In the genomic region with DNA sequence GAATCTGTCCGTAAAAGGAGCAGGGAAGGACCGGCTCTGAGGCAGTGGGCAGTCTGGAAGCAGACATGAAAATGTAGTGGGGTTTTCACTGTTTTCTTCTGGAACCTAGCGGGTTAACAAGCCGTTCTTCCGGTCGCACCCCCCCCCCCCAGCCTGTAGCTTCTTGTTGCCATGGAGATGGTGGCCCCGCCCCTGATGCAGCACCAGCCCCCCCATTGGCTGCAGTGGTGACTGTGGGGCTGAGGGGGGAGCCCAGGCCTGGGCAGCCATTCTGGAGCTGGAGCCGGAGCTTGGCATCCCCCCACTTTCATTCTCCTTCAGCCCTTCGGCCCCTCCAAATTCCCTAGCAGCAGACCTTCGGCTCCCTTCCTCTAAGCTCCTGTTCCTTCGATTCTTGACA, we compare ENCODE assay signal across 8 mouse cellular contexts. TPM values are rescaled to one million over a fixed set of nuclear protein-coding genes. Genes with fewer than 3 reads are reported as not detected.
DNase-seq lines count a peak whose midpoint lies in the region; ATAC-seq and TF ChIP-seq lines count a peak whose summit lies in the region.

No protein-coding gene starts in this region.

- peaks cover 27% of the 10 kb centered on the region for H3K4me1 ChIP-seq in cerebellum, adult 2 months (ENCODE audit: control insufficient read depth, insufficient read depth, low read length)
- peaks cover 60% of the 10 kb centered on the region for H3K4me1 ChIP-seq in heart, embryonic 11.5 days (ENCODE audit: control insufficient read depth, insufficient read depth, low read length)
- peaks cover 65% of the 10 kb centered on the region for H3K4me1 ChIP-seq in kidney, embryonic 14.5 days (ENCODE audit: control insufficient read depth, insufficient read depth, low read length)
- peaks cover 96% of the 10 kb centered on the region for H3K4me1 ChIP-seq in liver, embryonic 13.5 days (replicated peaks)
- H3K4me1 ChIP-seq in stomach, embryonic 15.5 days: peaks cover 58% of the 10 kb centered on the region

- no peaks in the 10 kb centered on the region for H3K27me3 ChIP-seq in cerebellum, adult 2 months (ENCODE audit: control insufficient read depth, insufficient read depth, low read length)
- H3K27me3 ChIP-seq in heart, embryonic 11.5 days (ENCODE audit: control insufficient read depth, insufficient read depth, low read length): peaks cover 9% of the 10 kb centered on the region; the same call in 1 of the 2 replicates
- H3K27me3 ChIP-seq in kidney, embryonic 14.5 days (ENCODE audit: control insufficient read depth, insufficient read depth, low read length): no peaks in the 10 kb centered on the region
- peaks cover 39% of the 10 kb centered on the region for H3K27me3 ChIP-seq in liver, embryonic 13.5 days
- H3K27me3 ChIP-seq in stomach, embryonic 15.5 days (replicated peaks): no peaks in the 10 kb centered on the region

- DNase-seq in cerebellum, adult 8-10 months: peak; percentile 35
- DNase-seq in cerebellum, adult 2 months: no peak
- peak; percentile 91 for DNase-seq in embryo, embryonic 11 days
- peak; percentile 49 for DNase-seq in liver, embryonic 13.5 days
- DNase-seq in natural killer cell, adult 2 months (ENCODE audit: low spot score in 2 of 2): peak; percentile 87

- WGBS in cerebellum, adult 2 months: 20% methylated on average over 11 of the region's 11 CpGs
- 1% methylated on average over 9 of the region's 11 CpGs for WGBS in heart, embryonic 11.5 days (ENCODE audit: insufficient replicate concordance)
- 3% methylated on average over 10 of the region's 11 CpGs for WGBS in kidney, embryonic 14.5 days
- WGBS in liver, embryonic 13.5 days (ENCODE audit: insufficient replicate concordance): 3% methylated on average over 11 of the region's 11 CpGs
- 2% methylated on average over 9 of the region's 11 CpGs for WGBS in stomach, embryonic 15.5 days

- peaks cover 7% of the 10 kb centered on the region; the same call in 1 of the 2 replicates for H3K36me3 ChIP-seq in heart, embryonic 11.5 days (ENCODE audit: control insufficient read depth, insufficient read depth, low read length)
- peaks cover 16% of the 10 kb centered on the region for H3K36me3 ChIP-seq in kidney, embryonic 14.5 days (ENCODE audit: control insufficient read depth, insufficient read depth, low read length)
- 0 out of 2 replicates have a peak, but pooled peaks cover 4% of the 10 kb centered on the region for H3K36me3 ChIP-seq in liver, embryonic 13.5 days
- peaks cover 9% of the 10 kb centered on the region; the same call in 1 of the 2 replicates for H3K36me3 ChIP-seq in stomach, embryonic 15.5 days

- ATAC-seq in heart, embryonic 11.5 days (replicated peaks; ENCODE audit: insufficient number of reproducible peaks, low FRiP score, low TSS enrichment): no peak
- ATAC-seq in kidney, embryonic 14.5 days (ENCODE audit: low FRiP score, low TSS enrichment): peak; percentile 62
- ATAC-seq in liver, embryonic 13.5 days (ENCODE audit: low read depth): no peak
- no peak for ATAC-seq in stomach, embryonic 15.5 days (ENCODE audit: insufficient read depth, low FRiP score, low read depth)

- H3K9ac ChIP-seq in heart, embryonic 11.5 days (ENCODE audit: low read depth, low read length): peak overlapping the region; percentile 65
- peak overlapping the region; percentile 52; the same call in 1 of the 2 replicates for H3K9ac ChIP-seq in kidney, embryonic 14.5 days (ENCODE audit: low read depth, low read length)
- H3K9ac ChIP-seq in liver, embryonic 13.5 days: peak overlapping the region; percentile 66; the same call in 1 of the 2 replicates
- peak overlapping the region; percentile 16; the same call in 1 of the 2 replicates for H3K9ac ChIP-seq in stomach, embryonic 15.5 days

- no peak overlapping the region for H3K27ac ChIP-seq in cerebellum, adult 2 months (ENCODE audit: insufficient read depth, low read length)
- H3K27ac ChIP-seq in heart, embryonic 11.5 days (ENCODE audit: low read depth, low read length): 0 out of 2 replicates have a peak overlapping the region, but pooled peaks have one; percentile 50
- H3K27ac ChIP-seq in kidney, embryonic 14.5 days (ENCODE audit: low read depth, low read length): no peak overlapping the region; the same call in 1 of the 2 replicates
- H3K27ac ChIP-seq in liver, embryonic 13.5 days: peak overlapping the region; percentile 13; the same call in 1 of the 2 replicates
- H3K27ac ChIP-seq in stomach, embryonic 15.5 days: peak overlapping the region; percentile 16; the same call in 1 of the 2 replicates

- TF ChIP-seq POLR2A in cerebellum, adult 2 months (IDR thresholded peaks at IDR 0.05; ENCODE audit: borderline replicate concordance, insufficient read depth, low read length): no peak

- no peaks in the 10 kb centered on the region for H3K9me3 ChIP-seq in heart, embryonic 11.5 days (replicated peaks; ENCODE audit: control insufficient read depth, low read length)
- no peaks in the 10 kb centered on the region for H3K9me3 ChIP-seq in kidney, embryonic 14.5 days (ENCODE audit: control insufficient read depth, low read length)
- no peaks in the 10 kb centered on the region for H3K9me3 ChIP-seq in liver, embryonic 13.5 days (replicated peaks)
- no peaks in the 10 kb centered on the region for H3K9me3 ChIP-seq in stomach, embryonic 15.5 days

- TF ChIP-seq CTCF in cerebellum, adult 2 months (IDR thresholded peaks at IDR 0.05; ENCODE audit: borderline replicate concordance, insufficient read depth, low read depth, low read length): no peak

- H3K4me2 ChIP-seq in heart, embryonic 11.5 days: peak overlapping the region; percentile 69
- peak overlapping the region; percentile 55 for H3K4me2 ChIP-seq in kidney, embryonic 14.5 days (replicated peaks; ENCODE audit: low read depth, low read length)
- peak overlapping the region; percentile 68 for H3K4me2 ChIP-seq in liver, embryonic 13.5 days
- peak overlapping the region; percentile 58 for H3K4me2 ChIP-seq in stomach, embryonic 15.5 days

- no peak overlapping the region for H3K4me3 ChIP-seq in cerebellum, adult 2 months (replicated peaks; ENCODE audit: insufficient read depth, low read depth, low read length)
- peak overlapping the region; percentile 42 for H3K4me3 ChIP-seq in heart, embryonic 11.5 days (ENCODE audit: low read depth, low read length)
- peak overlapping the region; percentile 34 for H3K4me3 ChIP-seq in kidney, embryonic 14.5 days (ENCODE audit: low read length)
- H3K4me3 ChIP-seq in liver, embryonic 13.5 days (replicated peaks): peak overlapping the region; percentile 37
- H3K4me3 ChIP-seq in stomach, embryonic 15.5 days (replicated peaks): peak overlapping the region; percentile 33

RNA-seq across cellular contexts. Expression of a gene that starts 10.4 kb away (rescaled TPM):
- polyA plus RNA-seq in cerebellum, adult 2 months (2012; rRNA removed): 55.9 and 62.5 TPM in 2 replicates
- 2.9 and 3.7 TPM in 2 replicates for polyA plus RNA-seq in heart, embryonic 11.5 days (2014; fragmentation: Nextera tagmentation; extraction: Ambion mirVana)
- 2.6 and 3.5 TPM in 2 replicates for polyA plus RNA-seq in kidney, embryonic 14.5 days (2014; fragmentation: Nextera tagmentation; extraction: Ambion mirVana)
- polyA plus RNA-seq in liver, embryonic 13.5 days (2015; fragmentation: Nextera tagmentation; extraction: Ambion mirVana): 0.25 and 0.44 TPM in 2 replicates
- polyA plus RNA-seq in stomach, embryonic 15.5 days (2015; fragmentation: Nextera tagmentation; extraction: Ambion mirVana): 2.0 and 2.2 TPM in 2 replicates

RNA-seq across cellular contexts. Expression of a gene that starts 12.0 kb away (rescaled TPM):
- polyA plus RNA-seq in cerebellum, adult 2 months (2012; rRNA removed): 176 and 187 TPM in 2 replicates
- 134 and 145 TPM in 2 replicates for polyA plus RNA-seq in heart, embryonic 11.5 days (2014; fragmentation: Nextera tagmentation; extraction: Ambion mirVana)
- polyA plus RNA-seq in kidney, embryonic 14.5 days (2014; fragmentation: Nextera tagmentation; extraction: Ambion mirVana): 164 and 182 TPM in 2 replicates
- 111 and 118 TPM in 2 replicates for polyA plus RNA-seq in liver, embryonic 13.5 days (2015; fragmentation: Nextera tagmentation; extraction: Ambion mirVana)
- polyA plus RNA-seq in stomach, embryonic 15.5 days (2015; fragmentation: Nextera tagmentation; extraction: Ambion mirVana): 179 and 191 TPM in 2 replicates

RNA-seq across cellular contexts. Expression of a gene that starts 18.6 kb away (rescaled TPM):
- polyA plus RNA-seq in cerebellum, adult 2 months (2012; rRNA removed): 57.8 and 60.8 TPM in 2 replicates
- 5.7 and 5.9 TPM in 2 replicates for polyA plus RNA-seq in heart, embryonic 11.5 days (2014; fragmentation: Nextera tagmentation; extraction: Ambion mirVana)
- polyA plus RNA-seq in kidney, embryonic 14.5 days (2014; fragmentation: Nextera tagmentation; extraction: Ambion mirVana): 6.0 TPM in 2 replicates
- polyA plus RNA-seq in liver, embryonic 13.5 days (2015; fragmentation: Nextera tagmentation; extraction: Ambion mirVana): 1.4 and 1.6 TPM in 2 replicates
- 8.5 and 8.7 TPM in 2 replicates for polyA plus RNA-seq in stomach, embryonic 15.5 days (2015; fragmentation: Nextera tagmentation; extraction: Ambion mirVana)

RNA-seq across cellular contexts. Expression of a gene that starts 21.6 kb away (rescaled TPM):
- polyA plus RNA-seq in cerebellum, adult 2 months (2012; rRNA removed): 13.9 and 14.7 TPM in 2 replicates
- 6.8 and 7.9 TPM in 2 replicates for polyA plus RNA-seq in heart, embryonic 11.5 days (2014; fragmentation: Nextera tagmentation; extraction: Ambion mirVana)
- 6.3 and 12.8 TPM in 2 replicates for polyA plus RNA-seq in kidney, embryonic 14.5 days (2014; fragmentation: Nextera tagmentation; extraction: Ambion mirVana)
- 6.3 and 7.0 TPM in 2 replicates for polyA plus RNA-seq in liver, embryonic 13.5 days (2015; fragmentation: Nextera tagmentation; extraction: Ambion mirVana)
- polyA plus RNA-seq in stomach, embryonic 15.5 days (2015; fragmentation: Nextera tagmentation; extraction: Ambion mirVana): 13.3 and 14.9 TPM in 2 replicates

RNA-seq across cellular contexts. Expression of a gene that starts 34.5 kb away (rescaled TPM):
- 5.9 and 6.6 TPM in 2 replicates for polyA plus RNA-seq in cerebellum, adult 2 months (2012; rRNA removed)
- polyA plus RNA-seq in heart, embryonic 11.5 days (2014; fragmentation: Nextera tagmentation; extraction: Ambion mirVana): 6.3 and 6.9 TPM in 2 replicates
- polyA plus RNA-seq in kidney, embryonic 14.5 days (2014; fragmentation: Nextera tagmentation; extraction: Ambion mirVana): 6.9 and 11.2 TPM in 2 replicates
- 4.7 and 5.2 TPM in 2 replicates for polyA plus RNA-seq in liver, embryonic 13.5 days (2015; fragmentation: Nextera tagmentation; extraction: Ambion mirVana)
- polyA plus RNA-seq in stomach, embryonic 15.5 days (2015; fragmentation: Nextera tagmentation; extraction: Ambion mirVana): 6.1 and 7.6 TPM in 2 replicates

Comparison
In these comparisons a context has a peak if more than half of its experiments do, and no peak if none do; other contexts are left out.
1. DNase-seq: peak in cerebellum, adult 8-10 months (single experiment), embryo, embryonic 11 days (single experiment), liver, embryonic 13.5 days (single experiment) and natural killer cell, adult 2 months (2 of 2); none in cerebellum, adult 2 months (0 of 2).
2. H3K27ac ChIP-seq: peak in heart, embryonic 11.5 days (single experiment), liver, embryonic 13.5 days (single experiment) and stomach, embryonic 15.5 days (single experiment); none in cerebellum, adult 2 months (single experiment) and kidney, embryonic 14.5 days (single experiment).
3. H3K9ac ChIP-seq: peak in every context shown above with its lines; median percentile 66 in liver, embryonic 13.5 days; 65 in heart, embryonic 11.5 days; 52 in kidney, embryonic 14.5 days; 16 in stomach, embryonic 15.5 days.
4. RNA of a gene that starts 10.4 kb away (polyA plus RNA-seq): 55.9 to 62.5 TPM in cerebellum, adult 2 months; 2.9 to 3.7 TPM in heart, embryonic 11.5 days, 2.6 to 3.5 TPM in kidney, embryonic 14.5 days, 2.0 to 2.2 TPM in stomach, embryonic 15.5 days and 0.25 to 0.44 TPM in liver, embryonic 13.5 days; every median in the first group is over 10 times any median in the second.
5. Peak in every context shown above with its lines, with median percentiles within 50 percentile points of each other: H3K4me2 ChIP-seq.